Mouse (Mus musculus): Measurements from ENCODE around the gene Calhm2.
"Not testable (repeated sequence)": the region's sequence is repeated elsewhere in the genome, so short reads cannot be mapped to it uniquely, and the experiment has no call there.

Calhm2 gene

DNA sequence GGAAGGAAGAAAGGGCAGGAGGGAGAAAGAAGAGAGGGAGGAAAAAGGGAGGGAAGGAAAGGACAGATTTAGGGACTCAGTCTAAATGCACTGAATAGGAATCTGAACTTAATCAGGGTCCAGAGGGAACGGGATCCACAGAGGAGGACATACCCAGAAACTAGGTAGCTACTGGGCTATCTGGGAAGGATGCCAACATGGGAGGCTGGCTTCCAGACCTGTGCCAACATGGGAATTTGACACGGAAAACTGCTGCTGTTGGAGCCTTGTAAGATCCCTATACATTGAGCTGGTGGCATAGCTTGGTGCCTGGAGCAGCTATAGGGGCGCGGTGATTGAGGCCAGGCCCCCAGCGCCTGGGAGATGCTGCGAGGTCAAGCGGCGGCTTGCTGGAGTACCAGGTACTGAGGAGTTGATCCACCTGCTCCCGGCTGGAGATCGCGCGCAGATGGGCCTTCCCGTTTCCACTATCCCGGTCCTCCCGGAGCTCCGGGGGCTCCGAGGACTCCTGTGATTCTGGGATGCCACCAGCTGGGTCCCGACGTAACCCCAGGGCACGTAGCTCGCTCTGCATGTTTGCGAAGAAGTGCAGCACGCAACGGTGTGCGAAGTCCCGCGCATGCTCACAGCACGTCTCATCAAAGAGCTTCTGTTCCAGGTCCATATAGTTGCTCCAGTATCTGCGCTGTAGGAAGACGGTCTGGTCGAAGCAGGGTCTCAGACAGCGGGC lies 13.4 kb upstream of the Calhm2 start:
- DNase-seq (ENCODE audit: low read depth): no peak

DNA sequence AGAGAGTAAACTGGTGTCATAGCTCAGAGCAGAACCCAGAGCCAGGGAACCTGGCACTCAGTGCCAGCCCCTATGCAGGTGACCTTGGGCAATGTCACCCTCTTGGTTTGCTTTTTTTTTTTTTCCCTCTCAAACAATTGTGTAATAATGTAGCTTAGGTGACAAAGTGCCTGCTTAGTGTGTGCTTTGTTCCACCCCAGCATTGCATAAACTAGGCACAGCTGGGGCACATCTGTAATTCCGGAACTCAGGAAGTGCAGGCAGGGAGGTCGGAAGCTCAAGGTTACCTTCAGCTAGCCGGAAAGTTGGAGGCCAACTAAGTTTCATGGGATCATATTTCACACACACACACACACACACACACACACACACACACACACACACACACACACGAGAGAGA lies 11.8 kb upstream of the Calhm2 start:
- no peak for DNase-seq (ENCODE audit: low read depth)

GRCm38 (mm10) chr19:47148267-47148847 lies 10.3 kb upstream of the Calhm2 start:
- no peak for DNase-seq (ENCODE audit: low read depth)

- no peak for DNase-seq (ENCODE audit: low read depth)
Observed at GRCm38 (mm10) chr19:47144154-47144553, 6.1 kb upstream of the Calhm2 start, which contains the start of gene Calhm1. Gene Calhm1, minus strand, starts transcription at chr19:47144254.

DNA sequence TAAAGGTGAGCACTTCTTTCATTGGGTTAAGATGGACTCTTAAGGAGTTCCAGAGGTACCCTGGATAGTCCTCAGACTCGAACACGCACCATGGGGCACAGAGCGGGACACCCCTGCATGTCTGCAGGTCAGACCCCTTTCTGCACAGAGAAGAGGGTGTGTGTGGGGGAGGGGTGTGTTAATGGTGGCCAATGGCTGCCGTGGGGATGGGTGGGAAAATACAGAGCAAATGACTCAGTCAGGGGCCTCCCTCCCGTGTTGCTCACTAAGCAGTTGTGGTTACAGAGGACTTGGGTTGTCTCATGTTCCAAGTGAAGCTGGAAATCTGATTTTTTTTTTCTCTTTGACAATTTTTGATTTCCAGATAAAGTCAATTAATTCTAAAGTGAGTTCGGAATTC lies 4.3 kb upstream of the Calhm2 start:
- DNase-seq (ENCODE audit: low read depth): no peak

DNA sequence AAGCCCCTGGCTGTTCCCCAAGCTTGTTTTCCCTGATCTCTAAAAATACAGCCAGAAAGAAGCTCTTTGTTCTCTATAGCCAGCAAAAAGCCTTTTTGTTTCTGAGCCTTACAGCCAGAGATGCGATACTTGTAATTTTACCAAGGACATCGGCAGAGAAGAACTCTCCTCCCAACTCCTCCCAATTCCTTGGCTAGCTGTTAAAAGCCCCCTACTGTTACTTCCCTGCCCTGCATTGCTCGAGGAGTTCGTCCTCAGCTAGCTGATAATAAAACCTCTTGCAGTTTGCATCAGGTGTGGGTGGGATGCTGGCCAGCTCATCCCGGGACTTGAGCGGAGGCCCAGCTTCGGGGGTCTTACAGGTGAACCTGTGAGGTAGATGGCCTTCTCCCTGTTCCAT lies 1.5 kb upstream of the Calhm2 start:
- not testable (repeated sequence) for DNase-seq (ENCODE audit: low read depth)

DNA sequence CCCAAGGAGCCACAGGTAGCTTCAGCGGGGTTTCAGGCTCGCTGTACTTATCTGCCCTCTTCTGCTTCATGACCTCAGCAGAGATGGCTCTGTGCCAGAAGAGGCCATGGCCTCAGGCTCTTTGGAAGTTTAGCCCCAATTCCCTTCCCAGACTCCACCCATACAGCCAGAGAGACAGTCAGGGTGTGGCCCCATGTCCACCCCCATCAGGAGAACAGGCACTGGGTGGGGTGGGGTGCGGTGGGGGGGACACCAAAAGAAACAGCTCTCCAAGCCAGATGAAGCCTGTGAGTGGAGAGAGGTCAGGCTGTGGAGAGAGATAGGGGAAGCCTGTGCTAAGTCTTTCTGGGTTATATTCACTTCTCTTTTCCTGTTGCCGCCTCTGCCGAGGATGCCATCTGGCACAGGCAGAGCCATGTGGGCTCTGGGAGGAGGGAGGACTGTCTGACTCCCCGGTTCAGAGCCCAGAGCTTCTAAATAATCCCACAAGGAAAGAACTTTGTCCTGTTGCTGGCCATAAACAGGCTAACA lies 978 bp downstream of the Calhm2 start:
- DNase-seq (ENCODE audit: low read depth): peak; percentile 50

DNA sequence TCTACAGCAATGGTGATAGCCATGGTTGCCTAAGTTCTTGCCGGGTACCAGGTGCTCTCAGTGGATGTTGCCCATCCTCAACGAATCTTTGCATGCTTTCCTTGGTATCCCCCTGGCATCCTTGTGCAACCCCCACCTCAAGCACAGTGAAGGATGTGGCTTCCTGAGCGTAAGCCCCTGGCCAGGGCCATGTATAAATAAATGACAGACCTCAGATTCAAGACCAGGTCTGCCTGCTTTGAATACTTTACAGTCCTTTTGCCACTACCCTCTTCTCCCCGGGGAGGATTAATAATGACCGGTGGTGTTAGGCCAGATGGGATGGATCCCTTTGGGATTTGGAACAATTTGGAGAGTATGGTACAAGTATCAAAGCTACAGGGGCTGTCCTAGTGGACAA lies 1.9 kb downstream of the Calhm2 start:
- no peak for DNase-seq (ENCODE audit: low read depth)

DNA sequence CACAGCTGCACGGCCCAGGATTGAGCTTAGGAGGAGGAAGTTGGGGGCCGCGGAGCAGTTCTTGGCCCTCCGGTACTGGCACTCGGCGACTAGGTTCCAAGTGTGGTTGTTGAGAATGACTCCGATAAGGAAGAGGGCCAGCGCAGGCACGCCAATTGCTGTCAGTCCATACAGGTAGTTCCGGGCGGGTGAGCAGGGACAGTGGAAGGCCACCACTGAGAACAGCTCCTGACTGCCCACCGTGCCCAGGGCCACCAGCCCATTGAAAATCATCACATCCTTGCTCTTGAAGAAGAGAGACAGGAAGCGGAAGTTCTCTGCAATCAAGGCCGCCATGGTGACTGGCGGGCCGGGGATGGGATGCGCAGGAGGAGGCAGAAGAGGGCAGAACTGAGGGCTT lies 2.5 kb downstream of the Calhm2 start:
- DNase-seq (ENCODE audit: low read depth): no peak

GRCm38 (mm10) chr19:47133161-47133560 lies 4.9 kb downstream of the Calhm2 start:
- no peak for DNase-seq (ENCODE audit: low read depth)

DNA sequence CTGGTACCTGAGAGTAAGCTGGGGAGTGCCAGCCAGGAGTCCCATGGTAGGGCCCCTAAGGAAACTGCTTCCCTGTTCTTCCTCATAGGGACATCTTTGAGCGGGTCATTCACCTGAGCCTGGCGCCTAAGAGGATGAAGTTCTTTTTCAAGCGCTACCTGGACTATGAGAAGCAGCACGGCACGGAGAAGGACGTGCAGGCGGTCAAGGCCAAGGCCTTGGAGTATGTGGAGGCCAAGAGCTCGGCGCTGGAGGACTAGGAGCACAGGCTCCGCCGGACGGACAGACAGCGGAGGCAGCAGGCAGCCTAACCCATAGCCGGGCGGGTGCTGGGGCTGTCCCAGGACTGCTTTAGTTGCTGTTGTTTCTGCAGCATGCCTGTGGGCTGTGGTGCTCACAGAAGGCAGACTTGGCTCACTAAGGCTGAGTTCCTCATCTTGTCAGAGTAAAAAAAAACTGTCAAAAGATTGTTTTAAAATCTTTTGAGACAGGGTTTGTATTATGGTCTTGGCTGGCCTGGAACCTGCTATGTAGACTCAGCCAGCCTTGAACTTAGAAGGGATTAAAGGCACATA lies 7.5 kb downstream of the Calhm2 start:
- DNase-seq (ENCODE audit: low read depth): no peak

DNA sequence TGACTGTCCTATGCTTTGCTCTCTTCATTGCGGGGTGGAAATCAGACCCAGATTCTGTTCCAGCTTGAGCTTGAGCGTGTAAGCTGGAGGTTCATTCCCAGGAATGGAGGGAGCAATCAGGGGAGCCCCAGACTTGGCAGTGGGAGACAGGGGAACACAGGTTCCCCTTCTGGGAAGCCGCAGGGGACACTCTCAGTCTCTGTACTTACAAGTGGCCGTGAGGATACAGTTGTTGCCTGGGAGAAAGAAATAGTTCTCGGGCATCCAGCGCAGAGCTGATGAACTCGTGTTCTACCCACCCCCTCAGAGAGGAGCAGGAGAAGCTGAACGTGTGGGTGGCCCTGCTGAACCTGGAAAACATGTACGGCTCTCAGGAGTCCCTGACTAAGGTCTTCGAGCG lies 9.3 kb downstream of the Calhm2 start:
- DNase-seq (ENCODE audit: low read depth): no peak

DNA sequence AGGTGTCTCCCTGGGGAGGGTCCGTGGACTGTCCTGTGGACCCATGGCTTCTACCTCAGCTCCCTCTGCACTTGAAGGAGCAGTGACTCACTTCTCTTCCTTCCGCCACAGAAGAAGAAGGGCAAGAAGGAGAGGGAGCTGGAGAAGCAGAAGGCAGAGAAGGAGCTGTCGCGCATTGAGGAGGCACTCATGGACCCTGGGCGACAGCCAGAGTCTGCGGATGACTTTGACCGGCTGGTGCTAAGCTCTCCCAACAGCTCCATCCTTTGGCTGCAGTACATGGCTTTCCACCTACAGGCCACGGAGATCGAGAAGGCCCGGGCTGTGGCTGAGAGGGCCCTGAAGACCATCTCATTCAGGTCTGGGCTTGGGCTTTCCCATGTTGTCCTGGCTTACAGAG lies 9.9 kb downstream of the Calhm2 start:
- no peak for DNase-seq (ENCODE audit: low read depth)

GRCm38 (mm10) chr19:47122802-47123201 lies 15.3 kb downstream of the Calhm2 start:
- DNase-seq (ENCODE audit: low read depth): peak; percentile 78

DNA sequence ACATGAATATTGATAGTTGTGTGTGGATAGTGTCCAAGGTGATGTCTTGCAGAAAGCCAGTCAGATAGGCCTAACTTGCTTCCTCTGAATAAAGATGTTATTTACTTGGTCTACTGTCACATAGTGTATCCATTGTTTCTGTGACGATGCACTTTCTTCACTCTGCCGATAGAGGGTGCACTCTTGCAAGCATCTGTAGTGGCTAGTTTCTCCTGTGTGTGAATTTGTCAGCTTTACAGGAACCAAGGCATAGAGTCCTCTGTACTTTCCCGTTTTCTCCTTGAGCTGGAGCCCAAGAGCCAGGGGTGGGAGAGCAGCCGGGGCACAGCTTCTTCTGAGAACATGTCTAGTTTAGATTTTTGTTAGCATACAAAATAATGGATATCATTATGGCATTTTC lies 17.0 kb downstream of the Calhm2 start:
- peak; percentile 66 for DNase-seq (ENCODE audit: low read depth)

- no peak for DNase-seq (ENCODE audit: low read depth)
Observed at GRCm38 (mm10) chr19:47118634-47119033, 19.5 kb downstream of the Calhm2 start.

DNA sequence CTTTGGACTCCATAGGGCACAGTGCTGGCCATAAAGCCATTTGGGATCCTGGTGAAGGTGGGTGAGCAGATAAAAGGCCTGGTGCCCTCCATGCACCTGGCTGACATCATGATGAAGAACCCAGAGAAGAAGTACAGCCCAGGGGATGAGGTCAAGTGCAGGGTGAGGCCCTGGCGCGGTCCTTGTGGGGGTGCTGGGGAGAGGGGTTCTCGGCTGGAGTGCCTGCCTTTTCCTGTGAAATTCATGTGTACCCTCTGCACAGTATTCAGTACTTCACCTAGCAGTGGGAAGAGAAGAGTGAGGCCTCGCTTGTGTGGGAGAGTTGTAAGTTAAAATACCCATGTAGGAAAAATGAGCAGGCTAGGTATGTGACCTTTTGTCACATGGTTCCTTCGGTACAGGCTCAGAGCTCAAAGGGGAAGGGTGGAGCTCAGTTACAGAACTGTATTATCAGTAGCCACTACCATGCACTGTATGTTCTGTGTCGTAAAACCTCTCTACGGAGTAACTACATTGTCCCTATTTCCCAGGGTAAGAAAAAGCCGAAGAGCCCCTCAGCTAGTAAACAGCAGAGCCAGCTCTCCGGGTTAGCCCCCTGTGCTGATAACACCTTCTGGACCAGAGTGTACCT lies 33.3 kb downstream of the Calhm2 start:
- no peak for DNase-seq (ENCODE audit: low read depth)

GRCm38 (mm10) chr19:47101080-47101479 lies 37.0 kb downstream of the Calhm2 start:
- DNase-seq (ENCODE audit: low read depth): no peak

DNA sequence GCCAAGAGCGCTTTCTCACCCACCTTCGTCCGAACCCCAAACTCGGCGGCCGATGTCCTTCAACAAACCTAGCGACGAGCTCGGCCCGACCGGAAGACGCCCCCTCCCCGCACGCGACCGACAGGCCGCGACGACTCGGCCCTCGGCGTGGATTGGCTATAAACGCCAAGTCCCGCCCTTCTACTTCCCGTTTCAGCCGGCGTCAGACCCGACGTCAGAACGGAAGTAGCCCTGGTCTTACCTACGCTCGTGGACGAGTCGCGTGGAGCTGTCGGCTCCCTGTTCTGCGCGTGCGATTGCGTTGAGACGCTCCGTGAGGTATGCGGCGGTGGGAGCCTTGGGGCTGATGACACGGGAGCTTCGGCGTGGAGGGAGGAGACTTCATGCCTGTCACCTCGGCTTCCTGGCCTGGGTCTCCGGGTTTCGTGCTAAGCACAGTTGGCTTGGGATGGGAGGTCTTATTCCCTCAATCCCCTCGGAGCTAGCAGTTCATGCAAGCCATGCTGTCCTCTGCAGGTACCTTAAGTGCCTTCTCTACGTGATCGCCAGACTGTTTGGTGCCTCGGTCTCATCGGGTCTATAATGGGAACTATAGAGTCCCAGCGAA lies 47.4 kb downstream of the Calhm2 start, which contains the start of the genes Usmg5 and Pdcd11:
TSS of gene Usmg5 (minus strand) at position 98 of the 607 bp plus-strand sequence.
TSS of gene Pdcd11 (plus strand) at position 219 of the 607 bp plus-strand sequence.
- DNase-seq (ENCODE audit: low read depth): peak; percentile 98

DNA sequence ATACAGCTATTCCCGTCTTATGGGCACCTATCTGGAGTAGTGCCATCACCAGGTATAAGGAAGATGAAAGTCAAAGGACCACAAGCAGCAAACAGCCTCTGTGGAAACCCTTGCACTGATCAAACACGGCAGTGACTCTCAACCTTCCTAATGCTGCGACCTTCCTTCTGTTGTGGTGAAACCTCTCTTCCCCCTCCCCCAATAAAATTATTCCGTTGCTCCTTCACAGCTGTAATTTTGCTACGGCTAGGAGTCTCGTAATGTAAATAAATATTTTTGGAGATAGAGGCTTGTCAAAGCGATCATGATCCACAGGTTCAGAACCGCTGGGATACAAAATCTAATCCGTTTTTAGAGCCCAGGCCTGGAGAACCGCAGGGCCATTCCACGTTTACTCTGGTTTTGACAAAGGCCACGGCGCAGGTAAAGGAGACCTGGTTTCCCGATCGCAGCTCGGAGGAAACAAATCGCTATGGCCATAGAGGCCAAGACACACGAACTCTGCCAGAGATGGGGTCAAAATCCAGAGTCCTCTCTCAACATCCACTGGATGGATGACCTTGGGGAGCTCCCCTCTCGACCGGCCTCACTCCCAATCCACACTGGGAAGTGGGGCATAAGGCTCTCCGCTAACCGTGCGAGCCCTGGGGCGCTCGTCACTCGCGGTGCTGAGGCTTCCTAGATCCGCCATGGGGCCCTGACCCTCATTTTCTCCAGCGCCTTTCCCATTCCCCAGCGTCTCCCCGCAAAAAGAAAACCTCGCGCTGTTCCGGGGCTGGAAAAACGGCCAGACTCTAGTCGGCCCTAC lies 48.2 kb downstream of the Calhm2 start:
- DNase-seq (ENCODE audit: low read depth): peak; percentile 68

DNA sequence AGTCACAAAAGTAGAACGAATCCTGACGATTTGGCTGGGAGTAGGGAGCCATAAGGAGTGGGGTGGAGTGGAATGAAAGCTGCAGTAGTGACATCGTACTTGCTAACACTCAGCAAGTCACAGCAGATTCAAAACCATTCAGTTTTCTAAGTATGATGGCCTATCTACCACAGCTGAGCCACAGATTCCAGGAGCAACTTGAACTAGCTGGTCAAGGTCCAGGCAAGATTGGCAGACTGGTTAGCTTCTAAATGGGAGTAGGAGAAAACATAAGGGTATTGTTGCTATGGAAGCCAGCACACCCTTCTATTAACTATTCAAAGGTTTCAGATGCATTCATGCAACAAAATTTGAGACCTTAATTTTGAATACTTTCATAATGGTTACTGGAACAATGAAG lies 49.9 kb downstream of the Calhm2 start:
- DNase-seq (ENCODE audit: low read depth): no peak

Data from induced T-regulatory cell, adult 2 months (primary cell).